Mouse (Mus musculus): ENCODE data around the gene Rap1gap2. TPM values are rescaled to one million over a fixed set of nuclear protein-coding genes. Genes with fewer than 3 reads are reported as not detected.

Gene Rap1gap2
- polyA plus RNA-seq, 1 experiment from 2014 or later = 16.9 TPM

GRCm38 (mm10) chr11:74412462-74412861 is 198.3 kb downstream of the Rap1gap2 start:
- no peaks in the 10 kb centered on the region for H3K27me3 ChIP-seq
- H3K4me2 ChIP-seq = no peak overlapping the region
- no peak overlapping the region for H3K4me3 ChIP-seq
- no peak overlapping the region for H3K9ac ChIP-seq
- H3K4me1 ChIP-seq (replicated peaks) = peaks cover 30% of the 10 kb centered on the region
- ATAC-seq (ENCODE audit: low FRiP score, low read depth) = no peak
- peaks cover 6% of the 10 kb centered on the region; the same call in 1 of the 2 replicates for H3K36me3 ChIP-seq
- H3K9me3 ChIP-seq = no peaks in the 10 kb centered on the region
- WGBS = 77% methylated on average over 3 of the region's 3 CpGs
- H3K27ac ChIP-seq (replicated peaks) = no peak overlapping the region

GRCm38 (mm10) chr11:74411943-74412342 is 198.8 kb downstream of the Rap1gap2 start:
- H3K9ac ChIP-seq = no peak overlapping the region
- H3K27me3 ChIP-seq = no peaks in the 10 kb centered on the region

GRCm38 (mm10) chr11:74409757-74410174 is 200.9 kb downstream of the Rap1gap2 start:
- peak overlapping the region; percentile 67 for H3K27ac ChIP-seq (replicated peaks)
- peak; percentile 68 for ATAC-seq (ENCODE audit: low FRiP score, low read depth)
- WGBS = 28% methylated on average over 4 of the region's 4 CpGs

More at GRCm38 (mm10) chr11:74411943-74412342, 198.8 kb downstream of the Rap1gap2 start:
- Histone ChIP-seq H3K4me1 (replicated peaks) (peaks cover 30% of the 10 kb centered on the region), H3K36me3 (peaks cover 9% of the 10 kb centered on the region), H3K4me3 (no peak overlapping the region), H3K9me3 (no peaks in the 10 kb centered on the region), H3K27ac (replicated peaks) (no peak overlapping the region), H3K4me2 (no peak overlapping the region)
- 64% methylated on average over 3 of the region's 3 CpGs for WGBS
- ATAC-seq (ENCODE audit: low FRiP score, low read depth) = no peak

GRCm38 (mm10) chr11:74409447-74409754 is 201.3 kb downstream of the Rap1gap2 start:
- Histone ChIP-seq H3K4me1 (replicated peaks) (peaks cover 25% of the 10 kb centered on the region), H3K9ac (no peak overlapping the region)
- WGBS = 65% methylated on average over 5 of the region's 5 CpGs

More at GRCm38 (mm10) chr11:74409757-74410174, 200.9 kb downstream of the Rap1gap2 start:
- Histone ChIP-seq H3K9me3 (no peaks in the 10 kb centered on the region), H3K4me1 (replicated peaks) (peaks cover 25% of the 10 kb centered on the region), H3K9ac (no peak overlapping the region), H3K4me2 (no peak overlapping the region), H3K27me3 (no peaks in the 10 kb centered on the region), H3K36me3 (peaks cover 11% of the 10 kb centered on the region), H3K4me3 (no peak overlapping the region)

GRCm38 (mm10) chr11:74408587-74409446 is 201.9 kb downstream of the Rap1gap2 start:
- no peak overlapping the region for H3K9ac ChIP-seq
- peaks cover 25% of the 10 kb centered on the region for H3K4me1 ChIP-seq (replicated peaks)
- H3K27me3 ChIP-seq = no peaks in the 10 kb centered on the region
- peak; percentile 89 for ATAC-seq (ENCODE audit: low FRiP score, low read depth)
- H3K4me3 ChIP-seq = no peak overlapping the region
- H3K36me3 ChIP-seq = peaks cover 9% of the 10 kb centered on the region; the same call in 1 of the 2 replicates
- H3K4me2 ChIP-seq = no peak overlapping the region
- no peaks in the 10 kb centered on the region for H3K9me3 ChIP-seq
- H3K27ac ChIP-seq (replicated peaks) = peak overlapping the region; percentile 67
- 56% methylated on average over 4 of the region's 4 CpGs for WGBS

More at GRCm38 (mm10) chr11:74409447-74409754, 201.3 kb downstream of the Rap1gap2 start:
- H3K4me3 ChIP-seq = no peak overlapping the region
- no peaks in the 10 kb centered on the region for H3K9me3 ChIP-seq
- H3K27ac ChIP-seq (replicated peaks) = peak overlapping the region; percentile 67
- H3K27me3 ChIP-seq = no peaks in the 10 kb centered on the region
- no peak overlapping the region for H3K4me2 ChIP-seq
- H3K36me3 ChIP-seq = peaks cover 9% of the 10 kb centered on the region; the same call in 1 of the 2 replicates
- ATAC-seq (ENCODE audit: low FRiP score, low read depth) = peak; percentile 13

- no peak overlapping the region for H3K4me2 ChIP-seq
These were observed 205.5 kb downstream of the Rap1gap2 start for GRCm38 (mm10) chr11:74405201-74405600.

GRCm38 (mm10) chr11:74404216-74404615 is 206.5 kb downstream of the Rap1gap2 start:
- Histone ChIP-seq H3K4me2 (no peak overlapping the region), H3K9ac (no peak overlapping the region), H3K9me3 (no peaks in the 10 kb centered on the region), H3K27me3 (no peaks in the 10 kb centered on the region), H3K4me1 (replicated peaks) (peaks cover 16% of the 10 kb centered on the region), H3K36me3 (peaks cover 9% of the 10 kb centered on the region; the same call in 1 of the 2 replicates), H3K27ac (replicated peaks) (no peak overlapping the region), H3K4me3 (no peak overlapping the region)
- no peak for ATAC-seq (ENCODE audit: low FRiP score, low read depth)
- WGBS = 80% methylated on average over 2 of the region's 2 CpGs

More at GRCm38 (mm10) chr11:74405201-74405600, 205.5 kb downstream of the Rap1gap2 start:
- Histone ChIP-seq H3K9me3 (no peaks in the 10 kb centered on the region), H3K27me3 (no peaks in the 10 kb centered on the region), H3K36me3 (peaks cover 9% of the 10 kb centered on the region; the same call in 1 of the 2 replicates), H3K4me1 (replicated peaks) (peaks cover 19% of the 10 kb centered on the region), H3K27ac (replicated peaks) (no peak overlapping the region), H3K4me3 (no peak overlapping the region), H3K9ac (no peak overlapping the region)
- WGBS = 80% methylated on average over 7 of the region's 7 CpGs
- ATAC-seq (ENCODE audit: low FRiP score, low read depth) = no peak

GRCm38 (mm10) chr11:74402126-74402525 is 208.6 kb downstream of the Rap1gap2 start:
- 0 out of 2 replicates have a peak, but pooled peaks have one; percentile 29 for ATAC-seq (ENCODE audit: low FRiP score, low read depth)
- Histone ChIP-seq H3K36me3 (peaks cover 9% of the 10 kb centered on the region; the same call in 1 of the 2 replicates), H3K4me1 (replicated peaks) (peaks cover 7% of the 10 kb centered on the region; the same call in 1 of the 2 replicates), H3K27ac (replicated peaks) (no peak overlapping the region), H3K4me3 (no peak overlapping the region), H3K27me3 (no peaks in the 10 kb centered on the region), H3K4me2 (no peak overlapping the region), H3K9me3 (no peaks in the 10 kb centered on the region), H3K9ac (no peak overlapping the region)
- 59% methylated on average over 2 of the region's 2 CpGs for WGBS

- Histone ChIP-seq H3K4me1 (replicated peaks) (peaks cover 11% of the 10 kb centered on the region; the same call in 1 of the 2 replicates), H3K27ac (replicated peaks) (no peak overlapping the region), H3K4me3 (no peak overlapping the region), H3K27me3 (no peaks in the 10 kb centered on the region), H3K36me3 (0 out of 2 replicates have a peak, but pooled peaks cover 4% of the 10 kb centered on the region), H3K9me3 (no peaks in the 10 kb centered on the region), H3K4me2 (no peak overlapping the region), H3K9ac (no peak overlapping the region)
- ATAC-seq (ENCODE audit: low FRiP score, low read depth) = no peak
- WGBS = 86% methylated on average over 18 of the region's 18 CpGs
These were observed 215.1 kb downstream of the Rap1gap2 start for GRCm38 (mm10) chr11:74395583-74395982.

GRCm38 (mm10) chr11:74393489-74393888 is 217.2 kb downstream of the Rap1gap2 start:
- ATAC-seq (ENCODE audit: low FRiP score, low read depth) = peak; percentile 69

GRCm38 (mm10) chr11:74392903-74393302 is 217.8 kb downstream of the Rap1gap2 start:
- ATAC-seq (ENCODE audit: low FRiP score, low read depth) = no peak

More at GRCm38 (mm10) chr11:74393489-74393888, 217.2 kb downstream of the Rap1gap2 start:
- Histone ChIP-seq H3K4me1 (replicated peaks) (peaks cover 4% of the 10 kb centered on the region; the same call in 1 of the 2 replicates), H3K9me3 (no peaks in the 10 kb centered on the region), H3K36me3 (peaks cover 5% of the 10 kb centered on the region; the same call in 1 of the 2 replicates), H3K9ac (no peak overlapping the region), H3K4me2 (no peak overlapping the region), H3K27ac (replicated peaks) (no peak overlapping the region), H3K27me3 (no peaks in the 10 kb centered on the region), H3K4me3 (no peak overlapping the region)
- 51% methylated on average over 5 of the region's 5 CpGs for WGBS

GRCm38 (mm10) chr11:74391899-74392298 is 218.8 kb downstream of the Rap1gap2 start:
- no peak overlapping the region for H3K9ac ChIP-seq
- H3K9me3 ChIP-seq = no peaks in the 10 kb centered on the region
- H3K27me3 ChIP-seq = no peaks in the 10 kb centered on the region
- WGBS = 89% methylated on average over 11 of the region's 11 CpGs
- H3K4me1 ChIP-seq (replicated peaks) = peaks cover 4% of the 10 kb centered on the region; the same call in 1 of the 2 replicates
- H3K36me3 ChIP-seq = peaks cover 8% of the 10 kb centered on the region; the same call in 1 of the 2 replicates
- no peak overlapping the region for H3K4me3 ChIP-seq
- no peak for ATAC-seq (ENCODE audit: low FRiP score, low read depth)
- H3K27ac ChIP-seq (replicated peaks) = no peak overlapping the region
- H3K4me2 ChIP-seq = no peak overlapping the region

More at GRCm38 (mm10) chr11:74392903-74393302, 217.8 kb downstream of the Rap1gap2 start:
- Histone ChIP-seq H3K27ac (replicated peaks) (no peak overlapping the region), H3K4me3 (no peak overlapping the region), H3K9ac (no peak overlapping the region), H3K4me2 (no peak overlapping the region), H3K4me1 (replicated peaks) (peaks cover 4% of the 10 kb centered on the region; the same call in 1 of the 2 replicates), H3K9me3 (no peaks in the 10 kb centered on the region), H3K36me3 (peaks cover 11% of the 10 kb centered on the region; the same call in 1 of the 2 replicates), H3K27me3 (no peaks in the 10 kb centered on the region)
- WGBS = 79% methylated on average over 6 of the region's 6 CpGs
